Mouse (Mus musculus): ENCODE data around the gene 1700028K03Rik. TPM values are rescaled to one million over a fixed set of nuclear protein-coding genes. Genes with fewer than 3 reads are reported as not detected.
A peak's percentile ranks its signal among the peaks of the same experiment; 100 is the strongest.

The 1700028K03Rik gene
- polyA plus RNA-seq, 1 experiment from 2014 or later = 0.29 TPM

DNA sequence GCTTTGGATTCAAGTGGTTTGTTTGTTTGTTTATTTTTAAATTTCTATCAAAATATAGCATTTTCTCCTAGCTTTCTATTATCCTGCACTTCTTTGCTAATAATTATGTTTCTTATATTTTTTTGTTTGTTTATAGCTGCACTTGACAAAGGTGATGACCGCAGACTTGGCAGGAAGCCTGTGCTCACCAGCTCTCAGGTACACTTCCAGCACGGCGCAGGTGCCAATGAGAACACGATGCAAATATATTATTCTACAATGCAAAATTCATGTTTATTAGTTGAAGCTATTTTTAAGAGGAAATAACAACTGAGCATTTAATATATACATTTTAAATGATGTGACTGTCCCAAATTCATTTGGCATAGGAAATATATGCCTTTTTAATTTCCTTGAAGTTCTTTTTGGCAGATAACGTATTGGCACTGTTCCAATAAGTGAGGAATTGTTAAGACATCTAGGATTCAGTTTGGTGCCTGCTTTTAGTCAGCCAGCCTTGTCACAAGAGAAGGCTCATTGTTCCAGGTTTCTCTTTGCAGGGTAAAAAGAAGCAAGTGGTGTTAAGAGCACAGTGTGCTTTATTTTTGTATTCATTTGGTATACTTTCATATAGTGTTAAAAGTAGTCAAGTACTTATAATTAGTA is 34.5 kb upstream of the 1700028K03Rik start:
- Histone ChIP-seq H3K4me2 (ENCODE audit: low read length) (no peak overlapping the region), H3K9me3 (ENCODE audit: control insufficient read depth, low read length) (no peaks in the 10 kb centered on the region), H3K27me3 (replicated peaks; ENCODE audit: control insufficient read depth, insufficient read depth, low read length) (no peaks in the 10 kb centered on the region), H3K36me3 (ENCODE audit: control insufficient read depth, insufficient read depth, low read length) (peaks cover 3% of the 10 kb centered on the region; the same call in 1 of the 2 replicates), H3K27ac (ENCODE audit: low read depth, low read length) (no peak overlapping the region), H3K4me1 (ENCODE audit: control insufficient read depth, insufficient read depth, low read depth, low read length) (peaks cover 5% of the 10 kb centered on the region), H3K4me3 (ENCODE audit: low read length) (no peak overlapping the region), H3K9ac (ENCODE audit: low read depth, low read length) (no peak overlapping the region)
- ATAC-seq = no peak
- WGBS = 82% methylated on average over 5 of the region's 5 CpGs

DNA sequence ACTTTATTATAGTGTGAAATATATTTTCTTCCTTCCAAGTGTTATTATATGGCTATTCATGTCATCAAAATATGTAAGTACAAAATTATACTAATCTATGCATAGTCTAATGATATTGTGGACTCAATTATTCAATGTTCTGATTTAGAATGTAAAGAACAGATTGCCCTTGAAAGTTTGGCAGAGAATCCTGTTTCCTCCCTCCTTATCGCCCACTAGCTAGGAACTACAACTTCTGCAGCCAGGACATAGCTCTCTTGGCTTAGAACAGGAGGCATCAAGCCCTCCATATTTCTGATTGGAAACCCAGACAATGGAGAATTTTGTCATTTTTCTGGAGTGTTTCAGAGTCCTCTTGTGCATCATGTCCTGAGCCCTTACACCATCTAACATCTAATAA is 33.8 kb upstream of the 1700028K03Rik start:
- no peaks in the 10 kb centered on the region for H3K27me3 ChIP-seq (replicated peaks; ENCODE audit: control insufficient read depth, insufficient read depth, low read length)
- WGBS = 62% methylated on average over 1 of the region's 1 CpGs
- H3K4me3 ChIP-seq (ENCODE audit: low read length) = no peak overlapping the region
- ATAC-seq = no peak
- H3K9me3 ChIP-seq (ENCODE audit: control insufficient read depth, low read length) = no peaks in the 10 kb centered on the region
- peaks cover 5% of the 10 kb centered on the region for H3K4me1 ChIP-seq (ENCODE audit: control insufficient read depth, insufficient read depth, low read depth, low read length)
- H3K27ac ChIP-seq (ENCODE audit: low read depth, low read length) = no peak overlapping the region
- peaks cover 8% of the 10 kb centered on the region; the same call in 1 of the 2 replicates for H3K36me3 ChIP-seq (ENCODE audit: control insufficient read depth, insufficient read depth, low read length)
- H3K9ac ChIP-seq (ENCODE audit: low read depth, low read length) = no peak overlapping the region
- H3K4me2 ChIP-seq (ENCODE audit: low read length) = no peak overlapping the region

GRCm38 (mm10) chr5:107507321-107507720 is 27.2 kb upstream of the 1700028K03Rik start, which contains the start of gene Gm42669:
Gene Gm42669, plus strand, starts transcription at chr5:107507621.
- H3K4me1 ChIP-seq (ENCODE audit: control insufficient read depth, insufficient read depth, low read depth, low read length) = no peaks in the 10 kb centered on the region
- no peak within 1 kb of the TSS for H3K4me2 ChIP-seq (ENCODE audit: low read length)
- no peak for ATAC-seq
- 81% methylated on average over 4 of the region's 4 CpGs for WGBS
- no peaks in the 10 kb centered on the region for H3K27me3 ChIP-seq (replicated peaks; ENCODE audit: control insufficient read depth, insufficient read depth, low read length)
- H3K9ac ChIP-seq (ENCODE audit: low read depth, low read length) = no peak within 1 kb of the TSS
- peaks cover 23% of the 10 kb centered on the region for H3K36me3 ChIP-seq (ENCODE audit: control insufficient read depth, insufficient read depth, low read length)
- H3K4me3 ChIP-seq (ENCODE audit: low read length) = no peak within 1 kb of the TSS
- no peaks in the 10 kb centered on the region for H3K9me3 ChIP-seq (ENCODE audit: control insufficient read depth, low read length)
- no peak within 1 kb of the TSS for H3K27ac ChIP-seq (ENCODE audit: low read depth, low read length)

DNA sequence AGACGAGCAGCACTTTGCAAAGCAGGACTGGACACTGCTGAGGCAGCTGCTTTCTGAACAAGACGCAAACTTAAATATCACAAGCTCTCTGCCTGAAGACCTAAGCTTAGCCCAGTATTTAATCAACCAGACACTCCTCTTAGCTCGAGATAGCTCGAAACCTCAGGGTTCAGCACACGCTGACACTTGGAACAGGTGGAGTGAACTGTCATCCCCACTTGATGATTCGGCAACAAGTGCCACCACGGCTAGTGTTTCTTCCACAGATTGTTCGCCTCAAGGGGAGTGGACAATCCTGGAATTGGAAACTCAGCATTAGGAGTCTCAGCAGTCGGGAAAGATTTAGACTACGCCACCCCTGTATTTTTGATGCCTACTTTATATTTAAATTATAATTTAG is 24.0 kb upstream of the 1700028K03Rik start:
- Histone ChIP-seq H3K4me2 (ENCODE audit: low read length) (no peak overlapping the region), H3K4me3 (ENCODE audit: low read length) (no peak overlapping the region), H3K9me3 (ENCODE audit: control insufficient read depth, low read length) (no peaks in the 10 kb centered on the region), H3K4me1 (ENCODE audit: control insufficient read depth, insufficient read depth, low read depth, low read length) (no peaks in the 10 kb centered on the region), H3K27me3 (replicated peaks; ENCODE audit: control insufficient read depth, insufficient read depth, low read length) (no peaks in the 10 kb centered on the region), H3K9ac (ENCODE audit: low read depth, low read length) (no peak overlapping the region), H3K27ac (ENCODE audit: low read depth, low read length) (no peak overlapping the region), H3K36me3 (ENCODE audit: control insufficient read depth, insufficient read depth, low read length) (peaks cover 17% of the 10 kb centered on the region)
- 88% methylated on average over 10 of the region's 10 CpGs for WGBS
- no peak for ATAC-seq

GRCm38 (mm10) chr5:107511326-107511725 is 23.2 kb upstream of the 1700028K03Rik start:
- no peak overlapping the region for H3K4me3 ChIP-seq (ENCODE audit: low read length)
- no peaks in the 10 kb centered on the region for H3K9me3 ChIP-seq (ENCODE audit: control insufficient read depth, low read length)
- no peak overlapping the region for H3K27ac ChIP-seq (ENCODE audit: low read depth, low read length)
- peaks cover 14% of the 10 kb centered on the region for H3K36me3 ChIP-seq (ENCODE audit: control insufficient read depth, insufficient read depth, low read length)
- no peak overlapping the region for H3K9ac ChIP-seq (ENCODE audit: low read depth, low read length)
- H3K27me3 ChIP-seq (replicated peaks; ENCODE audit: control insufficient read depth, insufficient read depth, low read length) = no peaks in the 10 kb centered on the region
- ATAC-seq = no peak
- no peaks in the 10 kb centered on the region for H3K4me1 ChIP-seq (ENCODE audit: control insufficient read depth, insufficient read depth, low read depth, low read length)
- WGBS = 58% methylated on average over 2 of the region's 2 CpGs
- H3K4me2 ChIP-seq (ENCODE audit: low read length) = no peak overlapping the region

DNA sequence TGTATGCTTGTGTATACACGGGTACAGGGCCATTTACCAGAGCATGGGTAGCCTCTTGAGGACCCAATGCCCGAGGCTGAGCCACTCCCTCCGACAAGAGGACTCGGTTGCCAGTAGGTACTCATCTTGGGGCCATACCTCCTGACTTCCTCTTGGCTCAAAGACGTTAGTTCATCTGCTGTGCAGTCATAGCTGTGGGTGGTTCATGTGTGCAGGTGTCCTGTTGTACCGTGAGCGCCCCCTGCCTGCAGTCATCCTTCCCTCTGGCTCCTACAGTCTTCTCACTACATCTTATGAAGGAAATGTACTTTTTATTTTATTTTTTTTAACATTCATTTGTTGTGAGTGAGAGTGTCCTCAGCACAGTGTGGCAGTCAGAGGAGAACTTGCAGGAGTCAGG is 20.9 kb upstream of the 1700028K03Rik start:
- Histone ChIP-seq H3K9me3 (ENCODE audit: control insufficient read depth, low read length) (no peaks in the 10 kb centered on the region), H3K27me3 (replicated peaks; ENCODE audit: control insufficient read depth, insufficient read depth, low read length) (no peaks in the 10 kb centered on the region), H3K9ac (ENCODE audit: low read depth, low read length) (no peak overlapping the region), H3K4me3 (ENCODE audit: low read length) (no peak overlapping the region), H3K27ac (ENCODE audit: low read depth, low read length) (no peak overlapping the region), H3K4me1 (ENCODE audit: control insufficient read depth, insufficient read depth, low read depth, low read length) (no peaks in the 10 kb centered on the region), H3K4me2 (ENCODE audit: low read length) (no peak overlapping the region), H3K36me3 (ENCODE audit: control insufficient read depth, insufficient read depth, low read length) (peaks cover 9% of the 10 kb centered on the region)
- ATAC-seq = no peak
- 54% methylated on average over 7 of the region's 7 CpGs for WGBS

DNA sequence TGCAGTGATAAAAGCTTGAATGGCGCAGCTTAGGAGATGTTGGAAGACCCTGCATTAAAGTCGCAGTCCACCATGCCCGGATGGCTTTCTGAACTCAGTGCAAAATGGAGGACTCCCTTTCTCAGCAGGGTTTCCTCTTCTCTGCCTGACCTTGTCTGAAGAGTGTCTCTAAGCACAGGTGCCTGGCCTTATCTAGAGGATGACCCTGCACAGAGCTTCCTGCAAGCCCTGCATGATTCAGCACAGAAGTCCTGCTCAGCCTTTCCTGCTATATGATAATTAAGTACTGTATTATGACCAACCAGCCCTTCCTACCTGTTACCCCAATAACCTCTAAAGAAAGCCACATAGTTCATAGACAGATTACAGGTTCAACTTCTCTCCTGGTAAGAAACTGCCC is 19.1 kb upstream of the 1700028K03Rik start:
- Histone ChIP-seq H3K9ac (ENCODE audit: low read depth, low read length) (no peak overlapping the region), H3K4me2 (ENCODE audit: low read length) (no peak overlapping the region), H3K36me3 (ENCODE audit: control insufficient read depth, insufficient read depth, low read length) (peaks cover 4% of the 10 kb centered on the region), H3K4me1 (ENCODE audit: control insufficient read depth, insufficient read depth, low read depth, low read length) (no peaks in the 10 kb centered on the region), H3K27ac (ENCODE audit: low read depth, low read length) (no peak overlapping the region), H3K27me3 (replicated peaks; ENCODE audit: control insufficient read depth, insufficient read depth, low read length) (no peaks in the 10 kb centered on the region), H3K9me3 (ENCODE audit: control insufficient read depth, low read length) (no peaks in the 10 kb centered on the region), H3K4me3 (ENCODE audit: low read length) (no peak overlapping the region)
- no peak for ATAC-seq
- WGBS = 97% methylated on average over 3 of the region's 3 CpGs

DNA sequence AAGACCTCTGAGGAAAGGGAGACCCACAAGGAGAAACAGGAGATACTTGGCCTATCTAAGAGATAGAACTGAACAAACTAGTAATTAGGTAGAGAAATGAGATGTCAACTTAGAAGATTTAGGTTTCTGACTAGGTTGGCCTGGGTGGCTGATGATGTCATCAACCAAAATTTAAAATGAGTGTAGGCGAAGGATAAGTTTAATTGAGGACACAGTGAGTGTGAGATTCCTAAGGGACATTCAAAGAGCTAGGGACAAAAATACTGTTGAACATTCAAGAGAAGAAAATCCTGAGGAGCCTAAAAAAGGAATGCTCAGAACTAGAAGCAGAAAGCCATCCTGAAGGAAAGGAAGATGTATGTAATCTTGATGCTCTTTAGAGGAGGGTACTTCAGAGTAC is 18.4 kb upstream of the 1700028K03Rik start:
- H3K27ac ChIP-seq (ENCODE audit: low read depth, low read length) = no peak overlapping the region
- no peaks in the 10 kb centered on the region for H3K27me3 ChIP-seq (replicated peaks; ENCODE audit: control insufficient read depth, insufficient read depth, low read length)
- WGBS = 93% methylated on average over 1 of the region's 1 CpGs
- ATAC-seq = no peak
- H3K4me2 ChIP-seq (ENCODE audit: low read length) = no peak overlapping the region
- H3K9ac ChIP-seq (ENCODE audit: low read depth, low read length) = no peak overlapping the region
- no peak overlapping the region for H3K4me3 ChIP-seq (ENCODE audit: low read length)
- H3K4me1 ChIP-seq (ENCODE audit: control insufficient read depth, insufficient read depth, low read depth, low read length) = no peaks in the 10 kb centered on the region
- no peaks in the 10 kb centered on the region for H3K9me3 ChIP-seq (ENCODE audit: control insufficient read depth, low read length)
- 0 out of 2 replicates have a peak, but pooled peaks cover under 1% of the 10 kb centered on the region for H3K36me3 ChIP-seq (ENCODE audit: control insufficient read depth, insufficient read depth, low read length)

DNA sequence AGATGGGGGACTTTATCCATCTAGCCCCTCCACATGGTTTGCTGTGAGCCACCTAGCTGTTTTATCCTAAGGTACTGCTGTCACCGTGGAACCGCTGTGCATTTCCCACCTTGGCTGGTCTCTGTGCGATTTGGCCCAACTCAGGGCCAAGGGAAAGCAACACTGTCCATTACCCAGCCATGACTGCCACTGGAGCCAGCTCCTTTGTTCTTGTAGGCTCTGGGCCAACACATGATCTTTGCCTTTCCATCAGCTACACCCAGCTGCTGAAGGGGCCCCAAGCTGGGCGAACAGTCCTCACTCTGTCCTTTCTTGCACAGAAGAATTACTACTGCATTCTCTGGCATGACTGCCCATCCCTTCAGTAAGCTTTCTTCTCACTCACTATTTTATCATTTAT is 15.9 kb upstream of the 1700028K03Rik start:
- Histone ChIP-seq H3K27ac (ENCODE audit: low read depth, low read length) (no peak overlapping the region), H3K4me2 (ENCODE audit: low read length) (no peak overlapping the region), H3K9ac (ENCODE audit: low read depth, low read length) (no peak overlapping the region), H3K4me3 (ENCODE audit: low read length) (no peak overlapping the region), H3K4me1 (ENCODE audit: control insufficient read depth, insufficient read depth, low read depth, low read length) (no peaks in the 10 kb centered on the region), H3K27me3 (replicated peaks; ENCODE audit: control insufficient read depth, insufficient read depth, low read length) (no peaks in the 10 kb centered on the region), H3K9me3 (ENCODE audit: control insufficient read depth, low read length) (no peaks in the 10 kb centered on the region), H3K36me3 (ENCODE audit: control insufficient read depth, insufficient read depth, low read length) (no peaks in the 10 kb centered on the region)
- WGBS = 78% methylated on average over 4 of the region's 4 CpGs
- 0 out of 2 replicates have a peak, but pooled peaks have one; percentile 64 for ATAC-seq

Measured in hindbrain, embryonic 16.5 days (tissue).